Mouse (Mus musculus): ENCODE measurements around the gene Zc3h14.
A peak's percentile ranks its signal among the peaks of the same experiment; 100 is the strongest.

DNA sequence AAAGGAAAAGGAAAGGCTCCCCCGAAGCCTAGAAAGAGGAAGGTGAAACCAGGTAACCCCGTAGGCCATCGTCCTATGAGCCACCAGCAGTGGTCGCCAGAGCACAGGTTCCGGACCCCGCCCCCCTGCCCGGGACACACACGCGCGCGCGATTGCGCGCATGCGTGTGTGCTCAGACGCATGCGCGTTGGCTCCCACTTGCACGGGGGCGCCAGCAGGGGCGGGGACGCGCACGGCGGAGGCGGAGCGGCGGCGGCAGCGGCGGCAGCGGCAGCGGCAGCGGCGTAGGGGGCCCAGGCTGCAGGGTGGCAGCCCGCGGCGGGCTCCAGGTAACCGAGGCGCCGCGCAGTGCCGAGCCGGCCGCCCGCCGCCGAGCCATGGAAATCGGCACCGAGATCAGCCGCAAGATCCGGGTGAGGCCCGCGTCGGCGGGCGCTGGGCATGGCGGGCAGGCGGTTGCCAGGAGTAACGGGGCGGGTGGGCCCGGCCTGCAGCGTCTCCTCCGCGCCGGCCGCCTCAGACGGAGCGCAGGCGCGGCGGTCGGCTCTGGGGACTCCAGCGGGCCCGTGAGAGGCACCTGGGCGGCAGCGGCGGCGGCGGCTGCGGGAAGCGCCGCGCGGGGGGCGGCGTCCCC is at the start of gene Zc3h14:
- TF ChIP-seq POLR2A (IDR thresholded peaks at IDR 0.05; ENCODE audit: control insufficient read depth in 1 of 2, insufficient read depth in 1 of 2, low read depth in 1 of 2, low read length in 2 of 2, poor library complexity in 1 of 2) (peak; percentile 56 to 71; a peak in 3 of 4 replicates), BHLHE40 (IDR thresholded peaks at IDR 0.05; ENCODE audit: borderline replicate concordance, low read depth, low read length) (no peak), CTCF (IDR thresholded peaks at IDR 0.05 in 2 of 3, conservative IDR thresholded peaks at IDR 0.05 in 1 of 3; ENCODE audit: control insufficient read depth in 1 of 3, insufficient read depth in 1 of 3, low read depth in 2 of 3, low read length in 3 of 3, poor library complexity in 1 of 3, severe bottlenecking in 1 of 3) (peak in 2 of 3 experiments; percentile 73 to 80; a peak in 5 of 6 replicates), EP300 (IDR thresholded peaks at IDR 0.05; ENCODE audit: low read depth in 1 of 2, low read length in 2 of 2) (no peak), GATA1 (IDR thresholded peaks at IDR 0.05; ENCODE audit: low read depth, low read length) (no peak), HCFC1 (IDR thresholded peaks at IDR 0.05; ENCODE audit: low read depth, low read length) (peak; percentile 77)
